Mouse (Mus musculus): Measurements from ENCODE around the gene Gm572. TPM values are rescaled to one million over a fixed set of nuclear protein-coding genes. Genes with fewer than 3 reads are reported as not detected.

The Gm572 gene
- polyA plus RNA-seq, 1 experiment from 2014 or later: not detected

- no peak for DNase-seq (ENCODE audit: low spot score)
These were observed 70.9 kb downstream of the Gm572 start for GRCm38 (mm10) chr4:148714064-148714463.

- DNase-seq (ENCODE audit: low spot score): no peak
These were observed 71.6 kb downstream of the Gm572 start for GRCm38 (mm10) chr4:148714739-148715138.

- DNase-seq (ENCODE audit: low spot score): no peak
These were observed 72.3 kb downstream of the Gm572 start for GRCm38 (mm10) chr4:148715396-148715795.

Other genes with a start within 250 kb of the Gm572 start
- gene Ubiad1, start 198.5 kb upstream of the Gm572 start, polyA plus RNA-seq (2015; fragmentation: Nextera tagmentation; extraction: Ambion mirVana): 7.4 and 7.8 TPM in 2 replicates
- 18.7 and 23.1 TPM in 2 replicates for gene Mtor, start 194.7 kb upstream of the Gm572 start, polyA plus RNA-seq (2015; fragmentation: Nextera tagmentation; extraction: Ambion mirVana)
- 1.1 TPM in 2 replicates for gene Angptl7, start 142.9 kb upstream of the Gm572 start, polyA plus RNA-seq (2015; fragmentation: Nextera tagmentation; extraction: Ambion mirVana)
- 73.1 and 82.6 TPM in 2 replicates for gene Exosc10, start 84.9 kb upstream of the Gm572 start, polyA plus RNA-seq (2015; fragmentation: Nextera tagmentation; extraction: Ambion mirVana)
- gene Srm, start 51.8 kb upstream of the Gm572 start, polyA plus RNA-seq (2015; fragmentation: Nextera tagmentation; extraction: Ambion mirVana): 163 and 181 TPM in 2 replicates
- 0.34 TPM in 1 of 2 replicates, not detected in the other for gene Masp2, start 40.8 kb upstream of the Gm572 start, polyA plus RNA-seq (2015; fragmentation: Nextera tagmentation; extraction: Ambion mirVana)
- gene Tardbp, start 16.3 kb upstream of the Gm572 start, polyA plus RNA-seq (2015; fragmentation: Nextera tagmentation; extraction: Ambion mirVana): 330 and 343 TPM in 2 replicates
- 2.5 and 3.0 TPM in 2 replicates for gene Casz1, start 161.1 kb downstream of the Gm572 start, polyA plus RNA-seq (2015; fragmentation: Nextera tagmentation; extraction: Ambion mirVana)